Mouse (Mus musculus) E14TG2a.4 (cell line): ENCODE results near the gene Cdon.

ENCODE experiments used
- CTCF ChIP-seq: conservative IDR thresholded peaks from 2 replicates; pipeline ENCODE4 v1.5.1; 2014; ENCODE audit warnings: low read length
- NANOG ChIP-seq: IDR thresholded peaks from 2 replicates; pipeline ENCODE4 v1.6.1; 2014; ENCODE audit warnings: borderline replicate concordance, low read length, mixed read lengths
- POU5F1 ChIP-seq: IDR thresholded peaks from 2 replicates; pipeline ENCODE4 v1.6.1; 2014; ENCODE audit warnings: low read length, borderline replicate concordance

DNA sequence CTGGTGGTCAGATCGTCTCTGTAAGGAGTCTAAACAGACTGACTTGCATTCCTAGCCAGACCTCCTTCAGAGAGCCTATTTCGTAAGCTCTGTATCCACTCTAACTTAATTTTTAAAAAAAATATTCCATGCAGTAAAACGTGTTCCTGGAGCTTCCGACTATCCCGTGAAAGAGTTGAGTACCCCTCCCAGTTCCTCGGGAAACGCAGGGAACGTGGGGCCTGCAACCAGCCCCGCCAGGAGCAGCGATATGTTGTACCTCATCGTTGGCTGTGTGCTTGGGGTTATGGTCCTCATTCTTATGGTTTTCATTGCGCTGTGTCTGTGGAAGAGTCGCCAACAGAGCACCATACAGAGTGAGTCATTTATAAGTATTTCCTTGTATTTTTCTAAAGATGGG is 65.7 kb downstream of the Cdon start:
- TF ChIP-seq CTCF (no peak), NANOG (no peak), POU5F1 (no peak)
